Mouse (Mus musculus): ENCODE measurements at regions not wholly inside any gene's neighbourhood (a gene's known extent, or its start where the extent isn't known, plus 50 kb on each side); places are given as distances from the start of the nearest gene placed in this dataset.

DNA sequence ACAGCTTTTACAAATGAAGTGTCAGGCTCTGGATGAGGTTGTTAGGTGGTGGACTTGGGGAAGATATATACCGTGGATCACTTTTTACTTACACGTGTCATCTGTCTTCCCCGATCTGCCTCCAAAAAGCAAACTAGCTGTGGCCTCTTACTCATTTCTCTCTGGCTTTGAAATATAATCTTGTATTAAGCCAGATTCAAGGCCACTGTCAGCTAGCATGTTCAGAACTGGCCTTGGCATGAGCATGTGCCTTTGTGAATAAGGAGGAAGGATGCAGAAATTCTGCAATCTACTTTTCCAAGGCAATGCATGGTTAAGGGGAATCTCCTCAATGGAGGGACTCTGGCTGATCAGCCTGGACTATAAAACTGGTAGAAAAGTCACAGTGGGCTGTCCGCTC is 286.0 kb upstream of the Rora start:
- no peak for TF ChIP-seq CTCF (IDR thresholded peaks at IDR 0.05; ENCODE audit: low read depth)
- TF ChIP-seq EP300 (IDR thresholded peaks at IDR 0.05; ENCODE audit: low read depth), result no peak

Data from liver, embryonic 14.5 days (tissue).